Mouse (Mus musculus) embryonic fibroblast, embryonic 13.5 days (primary cell): ENCODE measurements around the gene Cd244a.

Experiments used
- CTCF ChIP-seq: IDR thresholded peaks from 2 replicates; pipeline ENCODE4 v1.5.1; 2011; ENCODE audit warnings: mild to moderate bottlenecking, control low read depth, low read length, moderate library complexity, borderline replicate concordance; ENCODE audit not compliant: insufficient read depth
- POLR2A ChIP-seq: IDR thresholded peaks from 2 replicates; pipeline ENCODE4 v1.6.1; 2011; ENCODE audit warnings: low read depth, mild to moderate bottlenecking, control low read depth, low read length, moderate library complexity

GRCm38 (mm10) chr1:171638686-171639085, 79.7 kb downstream of the Cd244a start:
- TF ChIP-seq CTCF: no peak
- no peak for TF ChIP-seq POLR2A
